Mouse (Mus musculus) bone marrow macrophage, adult 2 months (primary cell): ENCODE measurements around the gene Dapl1.

ENCODE experiments used
- CTCF ChIP-seq: IDR thresholded peaks from 2 replicates; pipeline ENCODE4 v1.5.1; 2012; ENCODE audit warnings: low read depth, mild to moderate bottlenecking, low read length, moderate library complexity
- POLR2A ChIP-seq: IDR thresholded peaks from 2 replicates; pipeline ENCODE4 v1.6.1; 2012; ENCODE audit warnings: mild to moderate bottlenecking, low read depth, low read length, borderline replicate concordance

DNA sequence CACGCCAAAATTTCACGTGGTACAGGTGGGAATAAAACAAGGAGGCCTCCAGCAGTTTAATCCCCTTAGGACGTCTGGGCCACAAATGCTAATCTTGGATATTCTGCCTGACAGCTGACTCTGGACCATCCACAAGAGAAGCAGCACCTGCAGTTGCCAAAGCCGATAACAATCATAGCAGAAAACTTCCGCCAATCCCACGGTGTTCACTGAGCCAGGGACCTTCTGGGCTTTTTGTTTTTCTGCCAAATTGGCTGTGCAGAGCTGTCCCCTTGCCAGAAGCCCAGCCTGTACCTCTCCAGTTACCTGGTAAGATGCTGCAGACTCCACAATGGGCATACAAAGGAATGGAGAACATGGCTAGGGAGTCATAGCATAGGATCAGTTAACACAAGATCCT is 37.8 kb upstream of the Dapl1 start:
- TF ChIP-seq CTCF (no peak), POLR2A (no peak)
